Mouse (Mus musculus): ENCODE measurements at regions not wholly inside any gene's neighbourhood (a gene's known extent, or its start where the extent isn't known, plus 50 kb on each side); places are given as distances from the start of the nearest gene placed in this dataset.

- no peak for DNase-seq
Measured at GRCm38 (mm10) chr3:9884691-9885354, 203.1 kb upstream of the Gm9833 start.

- DNase-seq = peak; percentile 29 to 43
Measured at GRCm38 (mm10) chr3:9885565-9885964, 202.3 kb upstream of the Gm9833 start.

- DNase-seq = no peak
Measured at GRCm38 (mm10) chr3:9886077-9886476, 201.8 kb upstream of the Gm9833 start.

- DNase-seq = no peak
Measured at GRCm38 (mm10) chr3:9886765-9887626, 200.9 kb upstream of the Gm9833 start.

- no peak for DNase-seq
Measured at GRCm38 (mm10) chr3:9887627-9887994, 200.3 kb upstream of the Gm9833 start.

GRCm38 (mm10) chr3:9888051-9888450 is 199.9 kb upstream of the Gm9833 start:
- DNase-seq = no peak

GRCm38 (mm10) chr3:9892884-9893494 is 194.9 kb upstream of the Gm9833 start:
- DNase-seq = no peak

- DNase-seq = no peak
Measured at GRCm38 (mm10) chr3:9895396-9896135, 192.3 kb upstream of the Gm9833 start.

GRCm38 (mm10) chr3:9896303-9896702 is 191.6 kb upstream of the Gm9833 start:
- no peak for DNase-seq

- no peak for DNase-seq
Measured at GRCm38 (mm10) chr3:9901663-9902062, 186.2 kb upstream of the Gm9833 start.

- no peak for DNase-seq
Measured at GRCm38 (mm10) chr3:9913357-9913756, 174.6 kb upstream of the Gm9833 start.

- DNase-seq = no peak
Measured at GRCm38 (mm10) chr3:9916538-9917106, 171.3 kb upstream of the Gm9833 start.

- DNase-seq = peak in 1 of 2 experiments; percentile 11
Measured at GRCm38 (mm10) chr3:9920331-9920730, 167.6 kb upstream of the Gm9833 start.

GRCm38 (mm10) chr3:9921730-9922129 is 166.2 kb upstream of the Gm9833 start:
- DNase-seq = no peak

- no peak for DNase-seq
Measured at GRCm38 (mm10) chr3:9922541-9923046, 165.3 kb upstream of the Gm9833 start.

GRCm38 (mm10) chr3:9924630-9925029 is 163.3 kb upstream of the Gm9833 start:
- DNase-seq = no peak

GRCm38 (mm10) chr3:9936853-9937441 is 151.0 kb upstream of the Gm9833 start:
- no peak for DNase-seq

- no peak for DNase-seq
Measured at GRCm38 (mm10) chr3:9938651-9939050, 149.3 kb upstream of the Gm9833 start.

- DNase-seq = no peak
Measured at GRCm38 (mm10) chr3:9942631-9943030, 145.3 kb upstream of the Gm9833 start.

GRCm38 (mm10) chr3:9947357-9948065 is 140.4 kb upstream of the Gm9833 start:
- DNase-seq = peak; percentile 48 to 60

- no peak for DNase-seq
Measured at GRCm38 (mm10) chr3:9948114-9948513, 139.8 kb upstream of the Gm9833 start.

All from layer of hippocampus, postnatal 36 days (tissue).